In genomic region chr6:13592729-13593345, GRCm38 (mm10) we compare ENCODE assay signal across 35 mouse cellular contexts. TPM values are rescaled to one million over a fixed set of nuclear protein-coding genes. Genes with fewer than 3 reads are reported as not detected.
DNase-seq lines count a peak whose midpoint lies in the region; ATAC-seq and TF ChIP-seq lines count a peak whose summit lies in the region.
"Had no signal": no experiment of that assay in that cellular context is flagged by ENCODE, and none has a peak within 500 bp of the region (broad histone marks: within the 10 kb centered on the region; RNA-seq: fewer than 3 reads in every experiment).

No protein-coding gene starts in this region.

- H3K4me1 ChIP-seq in MEL (ENCODE audit: control insufficient read depth in 1 of 2, insufficient read depth in 2 of 2, low read length in 2 of 2) = peaks cover 0 to 5% of the 10 kb centered on the region in 2 experiments; a peak in 2 of 4 replicates
- H3K4me1 ChIP-seq in embryonic facial prominence, embryonic 14.5 days (ENCODE audit: control insufficient read depth, insufficient read depth, low read length) = no peaks in the 10 kb centered on the region
- no peaks in the 10 kb centered on the region for H3K4me1 ChIP-seq in limb, embryonic 14.5 days (ENCODE audit: control insufficient read depth, insufficient read depth, low read length)
- no peaks in the 10 kb centered on the region for H3K4me1 ChIP-seq in neural tube, embryonic 15.5 days
- H3K4me1 ChIP-seq: forebrain, embryonic 12.5 days; heart, embryonic 10.5 days; hindbrain, embryonic 13.5 days; limb, embryonic 13.5 days; midbrain, embryonic 10.5 days; midbrain, embryonic 15.5 days had no signal

- peaks cover 7% of the 10 kb centered on the region for H3K79me2 ChIP-seq in MEL (ENCODE audit: control insufficient read depth, insufficient read depth, low read length, poor library complexity)

- no peak for TF ChIP-seq CTCF in MEL (IDR thresholded peaks at IDR 0.05 in 2 of 3, conservative IDR thresholded peaks at IDR 0.05 in 1 of 3; ENCODE audit: control insufficient read depth in 1 of 3, insufficient read depth in 1 of 3, low read depth in 2 of 3, low read length in 3 of 3, poor library complexity in 1 of 3, severe bottlenecking in 1 of 3)

- H3K4me3 ChIP-seq in MEL (ENCODE audit: control insufficient read depth in 1 of 2, insufficient read depth in 1 of 2, low read depth in 2 of 2, low read length in 2 of 2) = no peak overlapping the region
- H3K4me3 ChIP-seq in embryonic facial prominence, embryonic 14.5 days (ENCODE audit: low read depth, low read length) = no peak overlapping the region
- no peak overlapping the region for H3K4me3 ChIP-seq in limb, embryonic 14.5 days (replicated peaks; ENCODE audit: low read length)
- no peak overlapping the region for H3K4me3 ChIP-seq in neural tube, embryonic 15.5 days (replicated peaks)
- H3K4me3 ChIP-seq: embryonic facial prominence, embryonic 13.5 days; erythroblast, embryonic 14.5 days; forebrain, embryonic 12.5 days; heart, embryonic 10.5 days; heart, embryonic 15.5 days; hindbrain, embryonic 13.5 days; limb, embryonic 13.5 days; liver, embryonic 13.5 days; midbrain, embryonic 10.5 days; midbrain, embryonic 15.5 days had no signal

- H3K9me3 ChIP-seq in MEL (replicated peaks; ENCODE audit: insufficient read depth, low read length) = no peaks in the 10 kb centered on the region
- H3K9me3 ChIP-seq in embryonic facial prominence, embryonic 14.5 days (ENCODE audit: control insufficient read depth, low read length) = peaks cover 5% of the 10 kb centered on the region
- H3K9me3 ChIP-seq in limb, embryonic 14.5 days (ENCODE audit: control insufficient read depth, low read length) = no peaks in the 10 kb centered on the region
- no peaks in the 10 kb centered on the region for H3K9me3 ChIP-seq in neural tube, embryonic 15.5 days (replicated peaks)
- H3K9me3 ChIP-seq: embryonic facial prominence, embryonic 13.5 days; forebrain, embryonic 12.5 days; heart, embryonic 10.5 days; heart, embryonic 15.5 days; hindbrain, embryonic 13.5 days; limb, embryonic 13.5 days; liver, embryonic 13.5 days; midbrain, embryonic 10.5 days; midbrain, embryonic 15.5 days had no signal

- H3K27ac ChIP-seq in MEL (ENCODE audit: control insufficient read depth, low read depth, low read length) = no peak overlapping the region
- no peak overlapping the region for H3K27ac ChIP-seq in embryonic facial prominence, embryonic 14.5 days (replicated peaks; ENCODE audit: low read depth, low read length)
- no peak overlapping the region for H3K27ac ChIP-seq in limb, embryonic 14.5 days (replicated peaks; ENCODE audit: low read depth, low read length)
- H3K27ac ChIP-seq in neural tube, embryonic 15.5 days (replicated peaks) = no peak overlapping the region
- H3K27ac ChIP-seq: embryonic facial prominence, embryonic 13.5 days; forebrain, embryonic 12.5 days; heart, embryonic 10.5 days; heart, embryonic 15.5 days; hindbrain, embryonic 13.5 days; limb, embryonic 13.5 days; liver, embryonic 13.5 days; macrophage; midbrain, embryonic 10.5 days; midbrain, embryonic 15.5 days had no signal

- H3K4me2 ChIP-seq in embryonic facial prominence, embryonic 14.5 days (ENCODE audit: low read depth, low read length) = no peak overlapping the region
- no peak overlapping the region for H3K4me2 ChIP-seq in limb, embryonic 14.5 days (replicated peaks; ENCODE audit: low read depth, low read length, severe bottlenecking)
- H3K4me2 ChIP-seq in neural tube, embryonic 15.5 days = no peak overlapping the region
- H3K4me2 ChIP-seq: embryonic facial prominence, embryonic 13.5 days; forebrain, embryonic 12.5 days; heart, embryonic 15.5 days; hindbrain, embryonic 13.5 days; limb, embryonic 13.5 days; liver, embryonic 13.5 days; midbrain, embryonic 15.5 days had no signal

- H3K27me3 ChIP-seq in MEL (ENCODE audit: control insufficient read depth in 1 of 2, insufficient read depth in 2 of 2, low read length in 2 of 2) = no peaks in the 10 kb centered on the region
- H3K27me3 ChIP-seq in embryonic facial prominence, embryonic 14.5 days (replicated peaks; ENCODE audit: control insufficient read depth, insufficient read depth, low read length) = no peaks in the 10 kb centered on the region
- no peaks in the 10 kb centered on the region for H3K27me3 ChIP-seq in limb, embryonic 14.5 days (ENCODE audit: control insufficient read depth, insufficient read depth, low read length)
- no peaks in the 10 kb centered on the region for H3K27me3 ChIP-seq in neural tube, embryonic 15.5 days (replicated peaks)
- H3K27me3 ChIP-seq: embryonic facial prominence, embryonic 13.5 days; forebrain, embryonic 12.5 days; heart, embryonic 15.5 days; hindbrain, embryonic 13.5 days; limb, embryonic 13.5 days; liver, embryonic 13.5 days; midbrain, embryonic 15.5 days; Patski had no signal

- TF ChIP-seq RAD21 in MEL (IDR thresholded peaks at IDR 0.05; ENCODE audit: low read depth, low read length) = no peak

- H3K9ac ChIP-seq in MEL (ENCODE audit: control insufficient read depth, low read depth, low read length, poor library complexity, severe bottlenecking) = no peak overlapping the region
- no peak overlapping the region for H3K9ac ChIP-seq in embryonic facial prominence, embryonic 14.5 days (ENCODE audit: low read depth, low read length)
- H3K9ac ChIP-seq in limb, embryonic 14.5 days (ENCODE audit: low read depth, low read length, severe bottlenecking) = no peak overlapping the region
- H3K9ac ChIP-seq in neural tube, embryonic 15.5 days (replicated peaks) = no peak overlapping the region
- H3K9ac ChIP-seq: embryonic facial prominence, embryonic 13.5 days; forebrain, embryonic 12.5 days; forebrain, postnatal 0 days; heart, embryonic 15.5 days; hindbrain, embryonic 13.5 days; limb, embryonic 13.5 days; liver, embryonic 13.5 days; midbrain, embryonic 15.5 days had no signal

- intact Hi-C loops in gastrocnemius, postnatal 14 days (cut with DNase I; ENCODE audit: low total_unique reads) = no loop called here

- ATAC-seq in embryonic facial prominence, embryonic 14.5 days (ENCODE audit: low read depth) = no peak
- no peak for ATAC-seq in limb, embryonic 14.5 days (ENCODE audit: low FRiP score, low read depth)
- ATAC-seq in neural tube, embryonic 15.5 days (ENCODE audit: low FRiP score) = no peak
- ATAC-seq: forebrain, postnatal 0 days; midbrain, embryonic 15.5 days; Patski had no signal

- 36% methylated on average over 4 of the region's 4 CpGs for WGBS in embryonic facial prominence, embryonic 14.5 days
- WGBS in limb, embryonic 14.5 days = 25% methylated on average over 4 of the region's 4 CpGs
- 92% methylated on average over 4 of the region's 4 CpGs for WGBS in neural tube, embryonic 15.5 days

- no peak for TF ChIP-seq POLR2A in MEL (IDR thresholded peaks at IDR 0.05; ENCODE audit: control insufficient read depth in 1 of 2, insufficient read depth in 1 of 2, low read depth in 1 of 2, low read length in 2 of 2, poor library complexity in 1 of 2)
- TF ChIP-seq POLR2A in limb, embryonic 14.5 days (IDR thresholded peaks at IDR 0.05; ENCODE audit: borderline replicate concordance, extremely low read depth, insufficient read depth, insufficient read length) = no peak

- H3K36me3 ChIP-seq in MEL (ENCODE audit: control insufficient read depth in 1 of 2, insufficient read depth in 2 of 2, low read length in 2 of 2) = peaks cover 8 to 16% of the 10 kb centered on the region in 2 experiments
- peaks cover 45% of the 10 kb centered on the region for H3K36me3 ChIP-seq in embryonic facial prominence, embryonic 14.5 days (ENCODE audit: control insufficient read depth, insufficient read depth, low read length)
- H3K36me3 ChIP-seq in limb, embryonic 14.5 days (ENCODE audit: control insufficient read depth, insufficient read depth, low read length) = peaks cover 38% of the 10 kb centered on the region
- peaks cover 29% of the 10 kb centered on the region for H3K36me3 ChIP-seq in neural tube, embryonic 15.5 days

- TF ChIP-seq EP300 in MEL (IDR thresholded peaks at IDR 0.05; ENCODE audit: low read depth in 1 of 2, low read length in 2 of 2) = peak; percentile 62 to 73

- no peak for DNase-seq in MEL (ENCODE audit: low read depth, low spot score)
- peak; percentile 54 for DNase-seq in adipocyte (ENCODE audit: low spot score)
- DNase-seq in embryonic facial prominence, embryonic 14.5 days (ENCODE audit: low spot score) = peak; percentile 32
- peak; percentile 32 for DNase-seq in limb, embryonic 14.5 days (ENCODE audit: low spot score)
- DNase-seq in gastrocnemius, postnatal 14 days = no peak
- no peak for DNase-seq in retina, embryonic 14.5 days (ENCODE audit: low spot score)
- DNase-seq: adrenal gland, postnatal 14 days; B cell, adult 2 months; cerebellum, adult 11-12 months; cerebellum, adult 9-11 months; forebrain, postnatal 0 days; gastrocnemius, postnatal 25 days; heart, adult 11 months; heart, postnatal 36 days; kidney, adult 11 months; kidney, postnatal 36 days; layer of hippocampus, postnatal 36 days; liver, embryonic 13.5 days; lung, adult 2 months; lung, postnatal 10 days; right cerebral cortex, postnatal 4 days; thymus, adult 2 months; thymus, postnatal 36 days had no signal

TF ChIP-seq in MEL, 35 proteins besides CTCF, POLR2A, EP300 and RAD21 (continues in another document):
- TF ChIP-seq MAZ (IDR thresholded peaks at IDR 0.05; ENCODE audit: low read depth, low read length) = no peak
- TF ChIP-seq MXI1 (IDR thresholded peaks at IDR 0.05; ENCODE audit: low read depth, low read length) = no peak
- TF ChIP-seq ZNF384 (IDR thresholded peaks at IDR 0.05; ENCODE audit: low read depth, low read length) = no peak
- no peak for TF ChIP-seq ZMIZ1 (IDR thresholded peaks at IDR 0.05; ENCODE audit: low read depth, low read length)
- TF ChIP-seq TCF12 (IDR thresholded peaks at IDR 0.05; ENCODE audit: low read depth, low read length) = peak; percentile 88
- no peak for TF ChIP-seq MYB (IDR thresholded peaks at IDR 0.05; ENCODE audit: low read depth, low read length)
- TF ChIP-seq BHLHE40 (IDR thresholded peaks at IDR 0.05; ENCODE audit: borderline replicate concordance, low read depth, low read length) = no peak
- no peak for TF ChIP-seq POLR2AphosphoS2 (IDR thresholded peaks at IDR 0.05; ENCODE audit: low read length)
- TF ChIP-seq KAT2A (conservative IDR thresholded peaks at IDR 0.05; ENCODE audit: low read depth, low read length) = no peak
- TF ChIP-seq JUND (IDR thresholded peaks at IDR 0.05; ENCODE audit: low read depth, low read length) = no peak
- TF ChIP-seq TBP (IDR thresholded peaks at IDR 0.05; ENCODE audit: low read depth, low read length) = no peak

RNA-seq across cellular contexts. Expression of gene Tmem168, which starts 15.1 kb away (rescaled TPM):
- 20.5 and 23.0 TPM in 2 replicates for total RNA-seq in MEL (2012; rRNA removed)
- polyA plus RNA-seq in MEL (2012; ENCODE audit: insufficient read depth in 1 of 2, insufficient read length in 2 of 2, low read depth in 1 of 2, low replicate concordance in 2 of 2, missing spikeins in 1 of 2) = 10 to 100 TPM in 1 of 2 experiments, not detected in 1; 12.0 TPM
- 38.4 and 43.3 TPM in 2 replicates for polyA plus RNA-seq in embryonic facial prominence, embryonic 14.5 days (2014; fragmentation: Nextera tagmentation; extraction: Ambion mirVana)
- 17.6 and 17.9 TPM in 2 replicates for polyA plus RNA-seq in limb, embryonic 14.5 days (2012; rRNA removed)
- polyA plus RNA-seq in limb, embryonic 14.5 days (2014; fragmentation: Nextera tagmentation; extraction: Ambion mirVana) = 44.6 and 46.1 TPM in 2 replicates
- 10 to 100 TPM in 1 of 2 experiments, 1 to 10 TPM in 1; 8.4 to 11.1 TPM for total RNA-seq in gastrocnemius, postnatal 14 days (2021)
- polyA plus RNA-seq in neural tube, embryonic 15.5 days (2015; fragmentation: Nextera tagmentation; extraction: Ambion mirVana) = 21.0 and 24.4 TPM in 2 replicates
- polyA plus RNA-seq: erythroblast, embryonic 14.5 days had no signal

Comparison
In these comparisons a context has a peak if more than half of its experiments do, and no peak if none do; other contexts are left out.
1. DNase-seq: peak in adipocyte (single experiment), embryonic facial prominence, embryonic 14.5 days (single experiment) and limb, embryonic 14.5 days (single experiment); none in MEL (single experiment), gastrocnemius, postnatal 14 days (single experiment) and retina, embryonic 14.5 days (single experiment).